Mouse (Mus musculus): ENCODE results near the gene Fbxo27. TPM values are rescaled to one million over a fixed set of nuclear protein-coding genes. Genes with fewer than 3 reads are reported as not detected.

The Fbxo27 gene
- polyA plus RNA-seq, 1 experiment, result not detected

DNA sequence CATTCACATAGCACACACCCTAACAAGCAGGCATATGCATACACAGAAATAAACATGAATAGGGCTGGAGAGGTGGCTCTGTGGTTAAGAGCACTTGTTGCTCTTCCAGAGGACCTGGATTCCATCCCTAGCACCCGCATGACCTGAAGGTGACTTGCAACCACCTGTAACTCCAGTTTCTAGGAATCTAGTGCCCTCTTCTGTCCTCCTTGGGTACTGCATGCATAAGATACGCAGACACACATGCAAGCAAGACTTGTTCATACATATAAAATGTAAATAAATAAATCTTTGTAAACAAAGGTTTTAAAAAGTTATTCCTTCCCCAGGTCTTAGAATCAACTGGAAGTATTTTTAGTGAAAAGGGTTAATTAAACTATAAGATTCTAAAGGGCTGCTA is 41.5 kb upstream of the Fbxo27 start:
- TF ChIP-seq TCF12 (IDR thresholded peaks at IDR 0.05; ENCODE audit: insufficient read depth, poor library complexity, severe bottlenecking) (no peak), CEBPB (IDR thresholded peaks at IDR 0.05; ENCODE audit: insufficient read depth, poor library complexity, severe bottlenecking) (no peak), MYOG (IDR thresholded peaks at IDR 0.05; ENCODE audit: control insufficient read depth in 1 of 3, insufficient read depth in 1 of 3, insufficient read length in 2 of 3, low read depth in 2 of 3) (no peak), POLR2AphosphoS2 (IDR thresholded peaks at IDR 0.05; ENCODE audit: insufficient read length, low read depth) (no peak), MYOD1 (IDR thresholded peaks at IDR 0.05; ENCODE audit: control insufficient read depth in 1 of 3, insufficient read length in 2 of 3, low read depth in 2 of 3) (no peak), E2F4 (IDR thresholded peaks at IDR 0.05; ENCODE audit: insufficient read depth) (no peak), USF1 (IDR thresholded peaks at IDR 0.05; ENCODE audit: low read depth) (no peak), REST (IDR thresholded peaks at IDR 0.05; ENCODE audit: insufficient read depth, insufficient read length) (no peak), SRF (IDR thresholded peaks at IDR 0.05; ENCODE audit: control insufficient read depth, insufficient read length, low read depth) (no peak), TCF3 (IDR thresholded peaks at IDR 0.05; ENCODE audit: insufficient read length, low read depth) (no peak), POLR2A (IDR thresholded peaks at IDR 0.05; ENCODE audit: insufficient read length, low read depth) (no peak), MAX (IDR thresholded peaks at IDR 0.05; ENCODE audit: low read depth) (no peak)

DNA sequence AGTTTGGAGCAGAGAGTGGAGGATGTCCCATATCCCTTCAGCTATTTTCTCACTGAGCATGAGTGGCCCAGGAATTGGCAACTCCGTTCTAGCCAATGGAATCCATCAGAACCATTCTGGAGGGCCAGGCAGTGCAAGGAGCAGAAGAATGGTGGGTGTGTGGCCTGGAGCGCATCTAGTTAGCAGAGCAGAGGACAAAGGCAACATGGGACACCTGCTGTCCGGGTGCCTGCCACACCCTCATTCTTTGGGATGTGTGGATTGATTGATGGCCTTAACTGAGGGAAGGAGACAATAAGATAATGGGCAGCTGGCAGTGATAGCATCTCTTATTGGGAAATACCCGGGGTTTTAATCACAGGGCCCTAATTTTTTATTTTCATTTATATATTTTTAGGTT is 36.2 kb upstream of the Fbxo27 start:
- Histone ChIP-seq H3ac (ENCODE audit: control insufficient read depth, insufficient read length) (no peak overlapping the region), H3K36me3 (ENCODE audit: control insufficient read depth, insufficient read depth) (no peaks in the 10 kb centered on the region), H3K4me2 (ENCODE audit: low read depth) (no peak overlapping the region), H3K4me3 (no peak overlapping the region), H3K79me2 (ENCODE audit: control insufficient read depth, insufficient read depth) (no peaks in the 10 kb centered on the region), H3K27me3 (ENCODE audit: control insufficient read depth, insufficient read depth, insufficient read length) (peaks cover 12% of the 10 kb centered on the region)
- TF ChIP-seq REST (IDR thresholded peaks at IDR 0.05; ENCODE audit: insufficient read depth, insufficient read length) (no peak), USF1 (IDR thresholded peaks at IDR 0.05; ENCODE audit: low read depth) (no peak), MAX (IDR thresholded peaks at IDR 0.05; ENCODE audit: low read depth) (no peak), TCF12 (IDR thresholded peaks at IDR 0.05; ENCODE audit: insufficient read depth, poor library complexity, severe bottlenecking) (no peak), POLR2A (IDR thresholded peaks at IDR 0.05; ENCODE audit: insufficient read length, low read depth) (no peak), POLR2AphosphoS2 (IDR thresholded peaks at IDR 0.05; ENCODE audit: insufficient read length, low read depth) (no peak), TCF3 (IDR thresholded peaks at IDR 0.05; ENCODE audit: insufficient read length, low read depth) (peak; percentile 56), CEBPB (IDR thresholded peaks at IDR 0.05; ENCODE audit: insufficient read depth, poor library complexity, severe bottlenecking) (0 out of 2 replicates have a peak, but pooled peaks have one; percentile 30), SRF (IDR thresholded peaks at IDR 0.05; ENCODE audit: control insufficient read depth, insufficient read length, low read depth) (no peak), MYOD1 (IDR thresholded peaks at IDR 0.05; ENCODE audit: control insufficient read depth in 1 of 3, insufficient read length in 2 of 3, low read depth in 2 of 3) (peak in 2 of 3 experiments; percentile 82 to 92), MYOG (IDR thresholded peaks at IDR 0.05; ENCODE audit: control insufficient read depth in 1 of 3, insufficient read depth in 1 of 3, insufficient read length in 2 of 3, low read depth in 2 of 3) (peak in 2 of 3 experiments; percentile 73 to 93)

More for the DNA sequence above, 41.5 kb upstream of the Fbxo27 start:
- Histone ChIP-seq H3K36me3 (ENCODE audit: control insufficient read depth, insufficient read depth) (no peaks in the 10 kb centered on the region), H3ac (ENCODE audit: control insufficient read depth, insufficient read length) (no peak overlapping the region), H3K27me3 (ENCODE audit: control insufficient read depth, insufficient read depth, insufficient read length) (peaks cover 29% of the 10 kb centered on the region), H3K4me2 (ENCODE audit: low read depth) (no peak overlapping the region), H3K79me2 (ENCODE audit: control insufficient read depth, insufficient read depth) (no peaks in the 10 kb centered on the region), H3K4me3 (no peak overlapping the region)

DNA sequence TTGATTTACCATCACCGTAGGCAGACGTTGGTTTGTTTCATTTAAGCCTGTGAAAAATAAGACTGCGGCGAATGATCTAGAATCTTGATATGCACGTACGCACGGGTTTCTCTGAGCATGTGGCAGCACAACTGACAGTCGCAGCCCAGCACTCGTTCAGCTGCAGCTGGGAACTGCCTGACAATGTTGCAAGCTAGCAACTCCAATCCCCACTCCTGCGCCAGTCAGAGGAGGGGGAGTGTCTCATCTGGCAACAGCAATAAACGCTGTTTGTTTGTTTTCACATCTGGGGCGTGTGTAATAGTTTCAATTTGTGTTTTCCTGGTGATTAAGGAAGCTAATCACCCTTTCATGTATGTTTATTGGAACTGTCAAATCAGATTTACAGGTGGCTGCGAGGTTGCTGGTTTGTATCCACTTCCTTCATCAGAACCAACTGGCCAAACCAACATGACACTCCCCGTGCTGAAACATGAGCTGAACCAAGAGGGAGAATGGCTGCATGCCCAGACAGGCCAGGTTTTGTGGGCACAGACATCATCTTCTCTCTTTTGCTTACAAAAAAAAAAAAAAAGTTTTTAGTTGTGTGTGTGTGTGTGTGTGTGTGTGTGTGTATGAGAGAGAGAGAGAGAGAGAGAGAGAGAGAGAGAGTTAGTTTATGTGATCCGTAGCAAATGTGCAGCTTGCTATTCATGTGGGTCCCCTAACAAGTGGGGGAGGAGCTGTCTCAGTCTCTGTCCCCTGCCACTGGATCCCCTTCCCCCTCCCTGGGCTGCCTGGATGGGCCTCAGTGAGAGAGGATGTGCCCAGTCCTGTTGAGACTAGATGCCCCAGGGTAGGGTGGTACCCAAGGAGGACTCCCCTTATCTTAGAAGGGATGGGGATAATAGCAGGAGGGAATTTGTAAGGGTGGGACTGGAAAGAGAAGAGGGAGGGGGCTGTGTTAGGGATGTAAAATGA is 26.7 kb upstream of the Fbxo27 start:
- H3K79me2 ChIP-seq (ENCODE audit: control insufficient read depth, insufficient read depth), result no peaks in the 10 kb centered on the region
- H3K27me3 ChIP-seq (ENCODE audit: control insufficient read depth, insufficient read depth, insufficient read length), result peaks cover 6% of the 10 kb centered on the region
- no peak overlapping the region for H3K4me3 ChIP-seq
- no peak overlapping the region for H3ac ChIP-seq (ENCODE audit: control insufficient read depth, insufficient read length)
- TF ChIP-seq MYOG (IDR thresholded peaks at IDR 0.05; ENCODE audit: control insufficient read depth in 1 of 3, insufficient read depth in 1 of 3, insufficient read length in 2 of 3, low read depth in 2 of 3) (peak in 2 of 3 experiments; percentile 50 to 69), CEBPB (IDR thresholded peaks at IDR 0.05; ENCODE audit: insufficient read depth, poor library complexity, severe bottlenecking) (no peak), MYOD1 (IDR thresholded peaks at IDR 0.05; ENCODE audit: control insufficient read depth in 1 of 3, insufficient read length in 2 of 3, low read depth in 2 of 3) (peak in 2 of 3 experiments; percentile 23 to 54), SRF (IDR thresholded peaks at IDR 0.05; ENCODE audit: control insufficient read depth, insufficient read length, low read depth) (no peak)
- H3K36me3 ChIP-seq (ENCODE audit: control insufficient read depth, insufficient read depth), result no peaks in the 10 kb centered on the region
- H3K4me2 ChIP-seq (ENCODE audit: low read depth), result peak overlapping the region; percentile 74

DNA sequence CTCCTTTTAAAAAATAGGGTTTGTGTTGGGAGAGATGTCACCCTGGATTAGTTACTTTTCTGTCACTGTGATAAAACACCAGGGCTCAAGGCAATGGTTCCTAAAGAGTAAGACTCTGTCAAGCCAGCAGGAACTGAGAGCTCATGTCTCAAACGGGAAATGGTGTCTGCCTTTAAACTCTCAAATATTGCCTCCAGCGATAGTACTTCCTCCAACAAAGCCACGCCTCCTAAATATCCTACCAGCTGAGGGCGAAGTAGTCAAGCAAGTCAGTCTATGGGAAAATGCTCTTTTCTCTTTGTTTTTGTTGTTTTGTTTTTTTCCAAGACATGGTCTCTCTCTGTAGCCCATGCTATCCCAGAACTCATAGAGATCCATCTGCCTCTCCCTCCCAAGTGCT is 21.5 kb upstream of the Fbxo27 start:
- H3ac ChIP-seq (ENCODE audit: control insufficient read depth, insufficient read length), result no peak overlapping the region
- TF ChIP-seq TCF12 (IDR thresholded peaks at IDR 0.05; ENCODE audit: insufficient read depth, poor library complexity, severe bottlenecking), result no peak
- TF ChIP-seq E2F4 (IDR thresholded peaks at IDR 0.05; ENCODE audit: insufficient read depth), result no peak
- TF ChIP-seq POLR2A (IDR thresholded peaks at IDR 0.05; ENCODE audit: insufficient read length, low read depth), result no peak
- TF ChIP-seq CEBPB (IDR thresholded peaks at IDR 0.05; ENCODE audit: insufficient read depth, poor library complexity, severe bottlenecking), result no peak
- TF ChIP-seq REST (IDR thresholded peaks at IDR 0.05; ENCODE audit: insufficient read depth, insufficient read length), result no peak
- TF ChIP-seq USF1 (IDR thresholded peaks at IDR 0.05; ENCODE audit: low read depth), result no peak
- TF ChIP-seq TCF3 (IDR thresholded peaks at IDR 0.05; ENCODE audit: insufficient read length, low read depth), result no peak
- no peak for TF ChIP-seq MYOG (IDR thresholded peaks at IDR 0.05; ENCODE audit: control insufficient read depth in 1 of 3, insufficient read depth in 1 of 3, insufficient read length in 2 of 3, low read depth in 2 of 3)
- TF ChIP-seq SRF (IDR thresholded peaks at IDR 0.05; ENCODE audit: control insufficient read depth, insufficient read length, low read depth), result no peak
- TF ChIP-seq MYOD1 (IDR thresholded peaks at IDR 0.05; ENCODE audit: control insufficient read depth in 1 of 3, insufficient read length in 2 of 3, low read depth in 2 of 3), result no peak
- no peak for TF ChIP-seq MAX (IDR thresholded peaks at IDR 0.05; ENCODE audit: low read depth)
- no peak for TF ChIP-seq POLR2AphosphoS2 (IDR thresholded peaks at IDR 0.05; ENCODE audit: insufficient read length, low read depth)
- H3K4me3 ChIP-seq, result no peak overlapping the region
- no peaks in the 10 kb centered on the region for H3K27me3 ChIP-seq (ENCODE audit: control insufficient read depth, insufficient read depth, insufficient read length)
- no peak overlapping the region for H3K4me2 ChIP-seq (ENCODE audit: low read depth)
- H3K36me3 ChIP-seq (ENCODE audit: control insufficient read depth, insufficient read depth), result no peaks in the 10 kb centered on the region
- no peaks in the 10 kb centered on the region for H3K79me2 ChIP-seq (ENCODE audit: control insufficient read depth, insufficient read depth)
